In the genomic region with DNA sequence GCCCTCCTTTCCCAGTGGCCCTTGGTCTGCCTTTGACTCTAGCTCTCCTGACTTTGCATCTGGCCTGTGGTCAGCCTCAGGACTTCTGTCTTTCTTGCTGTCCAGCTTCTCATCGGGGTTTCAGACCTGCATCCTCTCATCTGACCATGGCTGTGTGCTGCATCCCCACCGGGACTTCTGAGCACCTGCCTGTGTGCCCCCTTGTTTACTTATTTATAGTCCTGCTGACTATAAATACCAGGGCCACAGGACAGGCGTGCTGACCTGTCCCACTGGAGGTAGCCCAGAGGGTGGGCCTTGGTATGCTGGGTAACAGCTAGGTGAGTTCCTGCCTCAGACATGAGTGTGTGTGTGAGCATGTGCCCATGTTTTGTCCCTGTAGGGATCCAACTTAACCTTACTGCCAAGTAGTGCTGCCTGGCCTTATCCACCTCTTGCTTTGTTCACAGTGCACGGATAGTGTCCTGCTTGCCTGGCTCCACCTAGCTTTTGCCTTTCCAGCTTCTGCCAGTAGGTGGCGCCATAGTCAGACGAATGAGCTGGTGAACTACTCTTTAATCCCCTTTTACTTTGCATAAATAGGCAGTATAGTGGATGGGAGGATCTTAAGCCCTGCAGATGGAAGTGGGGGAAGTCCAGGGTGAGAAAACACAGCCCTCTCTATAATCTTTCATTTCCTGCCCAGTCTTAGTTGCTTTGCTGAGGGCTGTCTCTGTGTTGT, we compare ENCODE assay signal across 7 mouse cellular contexts. TPM values are rescaled to one million over a fixed set of nuclear protein-coding genes. Genes with fewer than 3 reads are reported as not detected.
A peak's percentile ranks its signal among the peaks of the same experiment; 100 is the strongest.
DNase-seq lines count a peak whose midpoint lies in the region; ATAC-seq and TF ChIP-seq lines count a peak whose summit lies in the region.

No protein-coding gene starts in this region.

- 33% methylated on average over 6 of the region's 6 CpGs for WGBS in midbrain, embryonic 13.5 days
- 37% methylated on average over 6 of the region's 6 CpGs for WGBS in small intestine, adult 2 months

- no peak overlapping the region; the same call in 1 of the 2 replicates for H3K9ac ChIP-seq in midbrain, embryonic 13.5 days (replicated peaks)

- H3K36me3 ChIP-seq in midbrain, embryonic 13.5 days = peaks cover 22% of the 10 kb centered on the region
- H3K36me3 ChIP-seq in small intestine, adult 2 months (ENCODE audit: control insufficient read depth, insufficient read depth, low read length) = peaks cover 2% of the 10 kb centered on the region; the same call in 1 of the 2 replicates

- H3K27me3 ChIP-seq in midbrain, embryonic 13.5 days = peaks cover 52% of the 10 kb centered on the region
- H3K27me3 ChIP-seq in small intestine, adult 2 months (ENCODE audit: control insufficient read depth, insufficient read depth, low read length) = no peaks in the 10 kb centered on the region

- peak; percentile 96 for DNase-seq in adrenal gland, postnatal 10 days
- DNase-seq in embryo, embryonic 11.5 days (ENCODE audit: low read depth, low spot score) = peak; percentile 85
- peak; percentile 84 to 90 for DNase-seq in gastrocnemius, postnatal 4 days (ENCODE audit: low spot score in 2 of 2)
- peak; percentile 79 for DNase-seq in kidney, adult 11 months
- peak; percentile 89 to 94 for DNase-seq in left cerebral cortex, postnatal 36 days (ENCODE audit: low spot score in 2 of 2)

- H3K4me2 ChIP-seq in midbrain, embryonic 13.5 days (replicated peaks) = no peak overlapping the region

- intact Hi-C loops in left cerebral cortex, postnatal 36 days (cut with DNase I) = loop anchor here (1.0 to 2.0 kb wide), 2 partner anchors 41 to 70 kb away; no protein-coding TSS in a partner anchor

- peak; percentile 77 for ATAC-seq in midbrain, embryonic 13.5 days

- peaks cover 7% of the 10 kb centered on the region for H3K4me1 ChIP-seq in midbrain, embryonic 13.5 days (replicated peaks)
- H3K4me1 ChIP-seq in small intestine, adult 2 months (ENCODE audit: control insufficient read depth, insufficient read depth, insufficient read length, low read length) = peaks cover 26% of the 10 kb centered on the region

- H3K4me3 ChIP-seq in midbrain, embryonic 13.5 days (replicated peaks) = no peak overlapping the region
- H3K4me3 ChIP-seq in small intestine, adult 2 months (ENCODE audit: low read depth, low read length) = peak overlapping the region; percentile 25; the same call in 1 of the 2 replicates

- TF ChIP-seq CTCF in small intestine, adult 2 months (IDR thresholded peaks at IDR 0.05; ENCODE audit: extremely low read depth, insufficient read length, insufficient replicate concordance, low read depth, low read length) = peak; percentile 75; the same call in 1 of the 2 replicates

- H3K9me3 ChIP-seq in midbrain, embryonic 13.5 days = no peaks in the 10 kb centered on the region

- no peak for TF ChIP-seq POLR2A in small intestine, adult 2 months (IDR thresholded peaks at IDR 0.05; ENCODE audit: low read depth, low read length)

- no peak overlapping the region for H3K27ac ChIP-seq in midbrain, embryonic 13.5 days
- H3K27ac ChIP-seq in small intestine, adult 2 months (ENCODE audit: insufficient read depth, low read depth, low read length) = peak overlapping the region; percentile 84

RNA-seq across cellular contexts. Expression of a gene that starts 36.0 kb away (rescaled TPM):
- 10 to 100 TPM; 33.2 to 38.0 TPM for total RNA-seq in adrenal gland, postnatal 10 days (2021)
- 10 to 100 TPM; 13.5 to 17.6 TPM for total RNA-seq in gastrocnemius, postnatal 4 days (2021)
- total RNA-seq in left cerebral cortex, postnatal 36 days (2021) = 100 to 1,000 TPM; 295 to 323 TPM
- 206 and 218 TPM in 2 replicates for polyA plus RNA-seq in midbrain, embryonic 13.5 days (2015; fragmentation: Nextera tagmentation; extraction: Ambion mirVana)
- polyA plus RNA-seq in small intestine, adult 2 months (2012; rRNA removed) = 30.0 and 33.4 TPM in 2 replicates

RNA-seq across cellular contexts. Expression of a gene that starts 55.3 kb away (rescaled TPM):
- total RNA-seq in adrenal gland, postnatal 10 days (2021) = not detected
- not detected for total RNA-seq in gastrocnemius, postnatal 4 days (2021)
- not detected for total RNA-seq in left cerebral cortex, postnatal 36 days (2021)
- 0.26 and 0.28 TPM in 2 replicates for polyA plus RNA-seq in midbrain, embryonic 13.5 days (2015; fragmentation: Nextera tagmentation; extraction: Ambion mirVana)
- polyA plus RNA-seq in small intestine, adult 2 months (2012; rRNA removed) = 8.3 and 51.7 TPM in 2 replicates

Comparison
In these comparisons a context has a peak if more than half of its experiments do, and no peak if none do; other contexts are left out.
1. RNA of a gene that starts 36.0 kb away (total RNA-seq): 295 to 323 TPM in left cerebral cortex, postnatal 36 days; 33.2 to 38.0 TPM in adrenal gland, postnatal 10 days and 13.5 to 17.6 TPM in gastrocnemius, postnatal 4 days; every median in the first group is over 4 times any median in the second.
2. Peak in every context shown above with its lines, with median percentiles within 50 percentile points of each other: DNase-seq.